Mouse (Mus musculus): ENCODE results near the gene Mtg2.

Mtg2 gene

GRCm38 (mm10) chr2:180070481-180071453, at the start of gene Mtg2:
Gene Mtg2 (plus strand): TSS chr2:180070588.
- peak; percentile 93 for DNase-seq (ENCODE audit: low spot score)

DNA sequence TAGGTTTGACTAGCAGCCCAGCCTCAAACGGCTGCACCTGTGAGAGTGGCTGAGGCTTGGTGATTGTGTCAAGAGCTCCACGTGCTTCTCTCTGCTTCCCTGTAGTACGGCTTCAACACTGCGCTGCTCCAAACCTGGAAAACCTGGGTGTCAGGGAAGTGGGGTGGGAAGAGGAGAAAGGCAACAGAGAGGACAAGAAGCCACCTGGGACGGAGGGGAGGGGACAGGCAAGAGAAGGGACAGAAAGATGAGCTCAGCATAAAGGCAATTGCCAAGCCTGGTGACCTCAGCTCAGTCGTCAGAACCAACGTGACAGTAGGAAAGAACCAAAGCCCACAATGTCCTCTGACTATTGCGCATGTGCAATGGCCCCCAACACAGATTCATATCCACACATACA, 49.5 kb upstream of the Mtg2 start:
- DNase-seq (ENCODE audit: low spot score) = no peak

DNA sequence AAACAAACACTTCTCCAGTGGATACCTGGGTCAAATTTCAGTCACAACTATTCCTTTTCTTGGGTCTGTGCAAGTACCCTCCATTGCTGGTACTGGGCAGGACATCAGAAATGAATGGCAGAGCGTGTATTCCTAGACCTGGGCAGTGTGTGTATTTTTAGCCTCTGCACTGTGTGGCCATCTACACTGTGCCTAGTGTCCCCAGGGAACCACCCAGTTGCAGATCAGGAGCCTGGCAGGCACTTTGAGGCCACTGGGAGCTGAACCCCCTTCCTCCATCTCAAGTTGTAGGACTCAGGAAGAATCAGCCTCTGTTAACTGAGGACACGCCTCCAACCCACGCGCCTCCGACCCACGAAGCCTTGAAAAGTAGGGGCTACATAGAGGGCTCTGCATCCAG, 47.6 kb upstream of the Mtg2 start:
- DNase-seq (ENCODE audit: low spot score) = no peak

GRCm38 (mm10) chr2:180024401-180025098, 45.8 kb upstream of the Mtg2 start, which contains the start of gene Lsm14b:
Gene Lsm14b (plus strand): TSS chr2:180024987.
- peak; percentile 97 for DNase-seq (ENCODE audit: low spot score)

GRCm38 (mm10) chr2:180025135-180025860, 45.1 kb upstream of the Mtg2 start:
- no peak for DNase-seq (ENCODE audit: low spot score)

DNA sequence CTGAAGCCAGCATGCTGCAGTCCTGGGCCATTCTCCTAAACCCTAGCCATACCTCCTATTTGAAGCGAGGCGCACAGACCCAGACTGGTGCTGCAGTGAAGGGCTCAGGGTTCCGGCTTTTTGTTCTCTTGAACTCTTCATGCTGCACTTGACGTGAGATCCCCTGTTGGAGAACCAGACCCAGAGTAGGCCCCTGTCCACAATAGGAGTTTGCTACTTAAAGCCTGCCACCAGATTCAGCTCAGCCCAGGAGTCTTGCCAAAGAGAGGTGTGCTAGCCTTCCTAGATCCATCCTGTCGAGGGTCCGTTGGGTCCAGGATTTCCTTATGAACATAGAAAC, 44.6 kb upstream of the Mtg2 start:
- DNase-seq (ENCODE audit: low spot score) = no peak

DNA sequence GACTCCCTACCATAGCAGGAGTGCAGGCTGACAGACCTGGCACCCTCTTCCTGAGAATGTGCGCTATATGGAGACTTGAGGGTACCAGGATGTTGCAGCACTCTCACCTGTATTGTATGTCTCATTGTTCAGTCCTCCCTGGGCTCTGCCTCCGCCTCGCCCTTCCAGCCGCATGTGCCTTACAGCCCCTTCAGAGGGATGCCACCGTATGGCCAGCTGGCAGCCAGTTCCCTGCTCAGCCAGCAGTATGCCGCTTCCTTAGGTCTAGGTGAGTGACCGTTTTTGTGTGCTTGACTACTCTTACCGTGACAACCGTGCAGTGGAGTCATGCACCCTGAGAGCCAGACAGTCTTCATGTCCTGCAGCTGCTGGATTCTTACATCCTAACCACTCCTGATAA, 42.6 kb upstream of the Mtg2 start:
- DNase-seq (ENCODE audit: low spot score) = no peak

DNA sequence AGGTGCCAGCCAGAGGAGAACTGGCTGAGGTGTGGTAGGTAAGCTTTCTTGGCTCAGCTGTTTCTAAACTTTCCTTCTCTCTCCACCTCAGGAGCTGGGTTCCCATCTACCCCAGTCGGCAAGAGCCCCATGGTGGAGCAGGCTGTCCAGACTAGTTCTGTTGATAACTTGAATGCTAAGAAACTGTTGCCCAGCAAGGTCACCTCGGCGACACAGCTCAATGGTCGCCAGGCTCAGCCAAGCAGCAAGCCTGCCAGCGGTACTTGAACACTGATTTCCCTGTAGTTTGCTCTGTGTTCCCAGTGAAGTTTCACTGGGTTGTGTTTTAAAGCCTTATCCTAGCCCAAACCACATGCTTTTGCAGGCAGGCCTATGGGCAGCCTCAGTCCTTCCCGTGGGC, 39.1 kb upstream of the Mtg2 start:
- no peak for DNase-seq (ENCODE audit: low spot score)

DNA sequence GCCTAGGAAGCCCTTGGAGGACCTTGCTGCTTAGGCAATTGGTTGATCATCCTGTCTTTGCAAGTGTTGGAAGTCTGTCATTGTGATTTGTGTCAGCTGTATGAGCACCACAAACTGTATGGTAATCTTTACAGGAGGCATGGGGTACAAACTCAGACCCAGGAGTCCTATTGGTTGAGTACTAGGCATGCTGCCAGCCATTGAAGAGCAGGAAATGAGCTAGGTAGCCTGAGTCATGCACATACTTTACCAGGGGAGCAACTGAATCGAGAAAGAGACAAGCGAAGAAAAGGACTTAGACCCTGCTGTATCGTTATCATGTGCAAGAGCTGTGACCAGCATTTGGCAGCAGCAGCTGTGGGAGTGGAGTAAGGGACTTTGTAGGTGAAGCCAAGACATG, 37.5 kb upstream of the Mtg2 start:
- DNase-seq (ENCODE audit: low spot score) = no peak

DNA sequence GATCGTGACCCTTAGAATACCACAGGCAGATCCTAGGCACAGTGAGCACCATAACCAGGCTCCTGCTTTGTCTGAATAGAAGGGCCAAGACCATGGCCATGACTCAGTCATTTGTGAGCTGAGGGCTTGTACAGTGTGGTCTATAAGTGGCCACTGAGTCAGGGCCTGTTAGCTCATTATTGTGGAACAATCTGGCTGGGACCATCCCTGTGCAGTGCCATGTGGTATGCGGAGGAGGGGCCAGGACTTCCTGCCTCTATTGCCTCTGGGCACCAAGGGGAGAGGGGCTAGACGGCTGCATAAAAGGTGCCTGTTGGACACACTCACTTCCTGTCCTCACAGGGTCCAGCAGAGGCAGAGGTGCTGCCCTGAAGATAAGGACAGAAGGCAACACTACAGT, 36.4 kb upstream of the Mtg2 start:
- no peak for DNase-seq (ENCODE audit: low spot score)

GRCm38 (mm10) chr2:180034753-180035152, 35.6 kb upstream of the Mtg2 start:
- no peak for DNase-seq (ENCODE audit: low spot score)

GRCm38 (mm10) chr2:180040406-180040805, 30.0 kb upstream of the Mtg2 start:
- peak; percentile 53 for DNase-seq (ENCODE audit: low spot score)

DNA sequence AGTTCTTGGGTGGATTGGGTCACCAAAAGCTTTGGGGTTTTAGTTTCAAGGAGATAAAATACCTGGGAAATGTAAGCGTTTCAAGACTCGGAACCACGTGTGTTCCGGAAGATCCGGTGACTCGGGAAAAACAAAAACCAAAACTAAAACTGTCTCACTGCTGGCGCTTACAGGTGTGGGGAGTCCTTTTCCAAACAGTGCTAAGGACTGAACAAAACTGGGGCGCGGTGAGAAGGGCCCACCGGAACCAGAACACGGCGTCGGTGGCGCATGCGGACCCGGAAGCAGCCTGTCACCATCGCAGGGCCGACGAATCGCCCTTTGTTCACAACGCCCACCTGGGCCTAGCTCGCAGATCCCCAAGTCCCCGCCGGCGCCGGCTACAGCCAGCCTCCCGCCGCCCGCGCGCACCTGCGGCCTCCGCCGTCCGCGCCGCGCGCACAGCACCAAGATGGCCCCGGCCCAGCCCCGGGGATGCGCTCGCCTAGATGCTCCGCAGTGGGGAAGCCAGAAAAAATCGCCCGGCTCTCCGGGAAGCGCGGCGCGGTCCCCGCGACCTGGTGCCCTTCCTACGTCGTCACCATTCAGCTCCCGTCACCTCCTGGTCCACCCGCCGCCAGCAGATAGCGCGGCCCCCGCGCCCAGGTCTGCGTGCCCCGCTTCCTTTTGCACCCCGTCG, 28.7 kb upstream of the Mtg2 start:
- DNase-seq (ENCODE audit: low spot score) = peak; percentile 55

- peak; percentile 90 for DNase-seq (ENCODE audit: low spot score)
Observed at GRCm38 (mm10) chr2:180042256-180042857, 28.0 kb upstream of the Mtg2 start, which contains the start of the genes Psma7 and Ss18l1. Gene Psma7 (minus strand): TSS chr2:180042433. Gene Ss18l1 (plus strand): TSS chr2:180042509.

DNA sequence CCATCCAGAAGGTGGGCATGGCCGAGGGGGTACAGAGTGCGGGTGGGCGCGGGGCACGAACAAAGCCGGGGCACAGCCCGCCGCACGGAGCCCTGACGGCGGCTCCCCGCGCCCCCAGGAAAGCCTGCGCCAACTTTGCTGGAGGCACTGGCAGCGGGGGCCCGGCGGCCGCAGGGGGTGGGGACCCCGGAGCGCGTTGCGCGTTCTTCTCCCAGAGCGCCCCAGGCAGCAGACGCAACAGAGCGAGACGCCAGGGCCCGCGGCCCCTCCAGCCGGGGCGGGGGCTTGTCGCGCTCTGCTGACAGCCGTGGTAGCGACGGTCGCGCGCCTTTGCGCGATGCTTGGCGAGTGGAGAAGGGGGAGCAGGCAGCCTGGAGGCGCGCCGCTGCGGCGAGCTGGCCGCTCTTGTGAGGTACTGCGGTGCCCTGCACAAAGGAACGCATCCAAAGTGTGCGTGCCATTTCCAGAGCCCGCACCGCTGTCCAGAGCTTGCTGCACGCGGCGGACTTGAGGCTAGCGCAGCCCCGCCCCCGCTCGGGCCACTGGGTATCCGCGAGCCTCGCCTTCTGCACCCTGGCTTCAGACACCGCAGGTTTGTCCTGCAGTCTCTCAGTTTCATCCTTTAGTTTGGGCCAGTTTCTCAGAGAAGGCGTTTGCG, 27.4 kb upstream of the Mtg2 start:
- peak; percentile 41 for DNase-seq (ENCODE audit: low spot score)

GRCm38 (mm10) chr2:180045283-180045682, 25.1 kb upstream of the Mtg2 start:
- DNase-seq (ENCODE audit: low spot score) = peak; percentile 70

- no peak for DNase-seq (ENCODE audit: low spot score)
Observed at GRCm38 (mm10) chr2:180047580-180047979, 22.8 kb upstream of the Mtg2 start.

GRCm38 (mm10) chr2:180047980-180048635, 22.3 kb upstream of the Mtg2 start:
- no peak for DNase-seq (ENCODE audit: low spot score)

- peak; percentile 81 for DNase-seq (ENCODE audit: low spot score)
Observed at GRCm38 (mm10) chr2:180050986-180051385, 19.4 kb upstream of the Mtg2 start.

Measured in adipocyte (in vitro differentiated cells).